Mouse (Mus musculus) heart, embryonic 13.5 days (tissue): ENCODE data around the gene Myo3b. TPM values are rescaled to one million over a fixed set of nuclear protein-coding genes. Genes with fewer than 3 reads are reported as not detected.

Experiments used
- ATAC-seq: fragments of 200-750 bp; cut with Nextera tagmentation; 2 replicates; pipeline ENCODE4 v1.8.0; 2017; ENCODE audit warnings: moderate TSS enrichment; ENCODE audit not compliant: insufficient number of reproducible peaks, low FRiP score, low TSS enrichment; ENCODE audit errors: extremely low read depth
- H3K27ac ChIP-seq: fragments of 300-500 bp; sonication (generic); replicated peaks from 2 replicates; pipeline ENCODE4 v1.5.1; 2015; ENCODE audit warnings: moderate library complexity, mild to moderate bottlenecking, inconsistent platforms
- H3K27me3 ChIP-seq: fragments of 300-500 bp; sonication (generic); replicated peaks from 2 replicates; pipeline ENCODE4 v1.6.1; 2015; ENCODE audit warnings: mild to moderate bottlenecking, inconsistent platforms
- H3K36me3 ChIP-seq: fragments of 300-500 bp; sonication (generic); 2 replicates; pipeline ENCODE4 v1.6.1; 2015; ENCODE audit warnings: mild to moderate bottlenecking, inconsistent platforms
- H3K4me1 ChIP-seq: fragments of 300-500 bp; sonication (generic); 2 replicates; pipeline ENCODE4 v1.6.1; 2015; ENCODE audit warnings: inconsistent platforms
- H3K4me2 ChIP-seq: fragments of 300-500 bp; sonication (generic); 2 replicates; pipeline ENCODE4 v1.6.1; 2015; ENCODE audit warnings: inconsistent platforms, mild to moderate bottlenecking, moderate library complexity
- H3K4me3 ChIP-seq: fragments of 300-500 bp; sonication (generic); 2 replicates; pipeline ENCODE4 v1.5.1; 2015; ENCODE audit warnings: moderate library complexity, mild to moderate bottlenecking, inconsistent platforms
- H3K9ac ChIP-seq: fragments of 300-500 bp; sonication (generic); 2 replicates; pipeline ENCODE4 v1.6.1; 2015; ENCODE audit warnings: inconsistent platforms, mild to moderate bottlenecking, moderate library complexity
- H3K9me3 ChIP-seq: fragments of 300-500 bp; sonication (generic); 2 replicates; pipeline ENCODE4 v1.6.1; 2016; ENCODE audit warnings: inconsistent platforms
- WGBS: fragments of 180-500 bp; shearing (Covaris S2); methylation state at CpG from one replicate; pipeline ENCODE4 v1.1.7; 2015; ENCODE audit warnings: mixed read lengths; 5-methylcytosine and 5-hydroxymethylcytosine counted together
- polyA plus RNA-seq: library from polyadenylated mRNA; unstranded; fragments of >200 nt; fragmentation: Nextera tagmentation; extraction: Ambion mirVana; gene quantifications from 2 replicates; pipeline ENCODE4 v1.2.1, GENCODE M21; 2015

Myo3b gene
- polyA plus RNA-seq, 1 experiment from 2014 or later = 0.20 TPM

- Histone ChIP-seq H3K4me3 (no peak overlapping the region), H3K9ac (no peak overlapping the region), H3K27ac (no peak overlapping the region), H3K4me1 (no peaks in the 10 kb centered on the region), H3K9me3 (no peaks in the 10 kb centered on the region), H3K36me3 (no peaks in the 10 kb centered on the region), H3K27me3 (peaks cover 5% of the 10 kb centered on the region), H3K4me2 (no peak overlapping the region)
- 51% methylated on average over 14 of the region's 14 CpGs for WGBS
- no peak for ATAC-seq
Observed at GRCm38 (mm10) chr2:70105286-70106030, 66.5 kb downstream of the Myo3b start.

- no peak overlapping the region for H3K9ac ChIP-seq
- no peaks in the 10 kb centered on the region for H3K9me3 ChIP-seq
- H3K4me2 ChIP-seq = no peak overlapping the region
- peaks cover 9% of the 10 kb centered on the region for H3K27me3 ChIP-seq
- H3K4me1 ChIP-seq = no peaks in the 10 kb centered on the region
- no peak for ATAC-seq
- 46% methylated on average over 7 of the region's 7 CpGs for WGBS
- H3K36me3 ChIP-seq = no peaks in the 10 kb centered on the region
- no peak overlapping the region for H3K27ac ChIP-seq
- no peak overlapping the region for H3K4me3 ChIP-seq
Observed at GRCm38 (mm10) chr2:70109010-70109409, 70.1 kb downstream of the Myo3b start.

GRCm38 (mm10) chr2:70113798-70114782, 75.2 kb downstream of the Myo3b start:
- Histone ChIP-seq H3K9ac (no peak overlapping the region), H3K27me3 (peaks cover 24% of the 10 kb centered on the region), H3K4me2 (no peak overlapping the region), H3K4me1 (no peaks in the 10 kb centered on the region), H3K4me3 (no peak overlapping the region), H3K9me3 (no peaks in the 10 kb centered on the region), H3K27ac (no peak overlapping the region), H3K36me3 (no peaks in the 10 kb centered on the region)
- no peak for ATAC-seq
- WGBS = 61% methylated on average over 12 of the region's 12 CpGs

GRCm38 (mm10) chr2:70118376-70119264, 79.7 kb downstream of the Myo3b start:
- Histone ChIP-seq H3K4me1 (no peaks in the 10 kb centered on the region), H3K4me2 (peak overlapping the region; percentile 17), H3K4me3 (no peak overlapping the region), H3K9me3 (no peaks in the 10 kb centered on the region), H3K27me3 (peaks cover 34% of the 10 kb centered on the region), H3K9ac (no peak overlapping the region), H3K27ac (no peak overlapping the region), H3K36me3 (no peaks in the 10 kb centered on the region)
- WGBS = 32% methylated on average over 16 of the region's 16 CpGs
- ATAC-seq = no peak

- Histone ChIP-seq H3K36me3 (no peaks in the 10 kb centered on the region), H3K9me3 (no peaks in the 10 kb centered on the region), H3K4me3 (no peak overlapping the region), H3K27ac (no peak overlapping the region), H3K4me1 (no peaks in the 10 kb centered on the region), H3K9ac (no peak overlapping the region), H3K27me3 (peaks cover 34% of the 10 kb centered on the region), H3K4me2 (no peak overlapping the region)
- no peak for ATAC-seq
- WGBS = 88% methylated on average over 2 of the region's 2 CpGs
Observed at GRCm38 (mm10) chr2:70119265-70119663, 80.3 kb downstream of the Myo3b start.

- no peak for ATAC-seq
- Histone ChIP-seq H3K4me1 (peaks cover 7% of the 10 kb centered on the region), H3K9ac (no peak overlapping the region), H3K27ac (no peak overlapping the region), H3K36me3 (no peaks in the 10 kb centered on the region), H3K4me2 (no peak overlapping the region), H3K9me3 (no peaks in the 10 kb centered on the region), H3K4me3 (no peak overlapping the region), H3K27me3 (peaks cover 70% of the 10 kb centered on the region)
- 68% methylated on average over 10 of the region's 10 CpGs for WGBS
Observed at GRCm38 (mm10) chr2:70126330-70126729, 87.4 kb downstream of the Myo3b start.

- WGBS = 2% methylated on average over 13 of the region's 13 CpGs
- Histone ChIP-seq H3K4me2 (peak overlapping the region; percentile 53), H3K9ac (no peak overlapping the region), H3K36me3 (no peaks in the 10 kb centered on the region), H3K4me3 (peak overlapping the region; percentile 17; the same call in 1 of the 2 replicates), H3K27ac (no peak overlapping the region), H3K27me3 (peaks cover 74% of the 10 kb centered on the region), H3K4me1 (peaks cover 7% of the 10 kb centered on the region), H3K9me3 (no peaks in the 10 kb centered on the region)
- no peak for ATAC-seq
Observed at GRCm38 (mm10) chr2:70126783-70127182, 87.9 kb downstream of the Myo3b start.

- 13% methylated on average over 21 of the region's 21 CpGs for WGBS
Observed at GRCm38 (mm10) chr2:70127351-70128148, 88.6 kb downstream of the Myo3b start.

GRCm38 (mm10) chr2:70128590-70128989, 89.7 kb downstream of the Myo3b start:
- Histone ChIP-seq H3K27ac (no peak overlapping the region), H3K4me1 (peaks cover 7% of the 10 kb centered on the region), H3K36me3 (no peaks in the 10 kb centered on the region), H3K4me2 (no peak overlapping the region), H3K27me3 (peaks cover 71% of the 10 kb centered on the region), H3K9me3 (no peaks in the 10 kb centered on the region), H3K9ac (no peak overlapping the region), H3K4me3 (no peak overlapping the region)
- WGBS = 60% methylated on average over 6 of the region's 6 CpGs
- ATAC-seq = no peak

More at GRCm38 (mm10) chr2:70127351-70128148, 88.6 kb downstream of the Myo3b start:
- peaks cover 7% of the 10 kb centered on the region for H3K4me1 ChIP-seq
- no peak for ATAC-seq
- no peak overlapping the region for H3K27ac ChIP-seq
- H3K9me3 ChIP-seq = no peaks in the 10 kb centered on the region
- H3K27me3 ChIP-seq = peaks cover 67% of the 10 kb centered on the region
- H3K4me3 ChIP-seq = no peak overlapping the region
- H3K9ac ChIP-seq = peak overlapping the region; percentile 40; the same call in 1 of the 2 replicates
- no peaks in the 10 kb centered on the region for H3K36me3 ChIP-seq
- peak overlapping the region; percentile 53 for H3K4me2 ChIP-seq

GRCm38 (mm10) chr2:70129566-70129965, 90.6 kb downstream of the Myo3b start:
- Histone ChIP-seq H3K4me3 (no peak overlapping the region), H3K9me3 (no peaks in the 10 kb centered on the region), H3K27ac (no peak overlapping the region), H3K27me3 (peaks cover 79% of the 10 kb centered on the region), H3K36me3 (no peaks in the 10 kb centered on the region), H3K4me2 (no peak overlapping the region), H3K4me1 (peaks cover 7% of the 10 kb centered on the region), H3K9ac (no peak overlapping the region)
- no peak for ATAC-seq
- 36% methylated on average over 3 of the region's 3 CpGs for WGBS
